Mouse (Mus musculus): ENCODE data around the gene Epn1.
A peak's percentile ranks its signal among the peaks of the same experiment; 100 is the strongest.

Gene Epn1

DNA sequence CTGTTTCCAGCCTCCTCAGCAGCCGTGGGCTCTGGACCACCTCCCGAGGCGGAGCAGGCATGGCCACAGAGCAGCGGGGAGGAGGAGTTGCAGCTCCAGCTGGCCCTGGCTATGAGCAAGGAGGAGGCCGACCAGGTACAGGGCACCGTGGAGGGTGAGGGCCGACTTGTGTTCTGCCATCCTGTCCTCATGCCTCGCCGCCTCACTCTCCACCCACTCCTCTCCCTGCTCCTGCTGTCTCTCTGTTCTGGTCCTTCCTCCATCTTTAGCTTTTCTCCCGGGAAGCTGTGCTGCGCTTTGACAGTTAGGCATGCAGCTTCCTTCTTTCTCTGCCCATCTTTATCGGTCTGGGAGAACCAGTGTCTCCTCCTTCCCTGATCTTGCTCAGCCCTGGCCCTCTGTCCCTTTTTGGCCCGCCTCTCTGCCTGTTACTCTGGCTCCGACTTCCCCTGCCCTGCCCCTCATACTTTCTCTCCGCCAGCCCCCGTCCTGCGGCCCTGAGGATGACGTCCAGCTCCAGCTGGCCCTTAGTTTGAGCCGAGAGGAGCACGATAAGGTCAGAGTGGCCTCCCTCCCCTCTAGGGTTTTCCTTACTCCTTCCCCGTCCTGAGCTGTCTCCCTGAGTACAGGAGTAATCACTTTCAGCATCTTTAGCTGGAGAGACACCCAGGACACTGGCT lies 12.9 kb downstream of the Epn1 start:
- no peak for DNase-seq (ENCODE audit: low spot score in 2 of 2)

GRCm38 (mm10) chr7:5098769-5099168 lies 18.7 kb downstream of the Epn1 start:
- DNase-seq (ENCODE audit: low spot score in 2 of 2), result no peak

- DNase-seq (ENCODE audit: low spot score in 2 of 2), result no peak
These were observed 19.8 kb downstream of the Epn1 start for GRCm38 (mm10) chr7:5099796-5100195.

GRCm38 (mm10) chr7:5101066-5101663 lies 21.1 kb downstream of the Epn1 start:
- DNase-seq (ENCODE audit: low spot score in 2 of 2), result no peak

DNA sequence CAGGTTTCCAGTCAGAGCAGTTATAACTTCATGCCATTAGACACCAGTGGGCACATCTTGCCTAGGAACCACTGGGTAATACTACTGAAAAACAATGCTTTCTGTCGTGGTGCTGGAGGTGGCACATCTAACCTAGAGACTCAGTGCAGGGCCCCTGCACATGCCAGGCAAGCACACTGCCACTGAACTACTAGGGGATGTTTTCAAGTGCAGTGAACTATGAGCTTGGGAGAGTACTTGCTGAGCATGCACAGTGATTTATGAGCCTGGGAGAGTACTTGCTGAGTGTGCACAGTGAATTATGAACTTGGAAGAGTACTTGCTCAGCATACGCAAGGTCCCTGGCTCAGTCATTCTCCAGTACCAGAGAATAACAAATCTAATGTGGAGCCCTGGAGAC lies 22.5 kb downstream of the Epn1 start:
- DNase-seq (ENCODE audit: low spot score in 2 of 2), result no peak

GRCm38 (mm10) chr7:5108272-5108671 lies 28.2 kb downstream of the Epn1 start:
- no peak for DNase-seq (ENCODE audit: low spot score in 2 of 2)

DNA sequence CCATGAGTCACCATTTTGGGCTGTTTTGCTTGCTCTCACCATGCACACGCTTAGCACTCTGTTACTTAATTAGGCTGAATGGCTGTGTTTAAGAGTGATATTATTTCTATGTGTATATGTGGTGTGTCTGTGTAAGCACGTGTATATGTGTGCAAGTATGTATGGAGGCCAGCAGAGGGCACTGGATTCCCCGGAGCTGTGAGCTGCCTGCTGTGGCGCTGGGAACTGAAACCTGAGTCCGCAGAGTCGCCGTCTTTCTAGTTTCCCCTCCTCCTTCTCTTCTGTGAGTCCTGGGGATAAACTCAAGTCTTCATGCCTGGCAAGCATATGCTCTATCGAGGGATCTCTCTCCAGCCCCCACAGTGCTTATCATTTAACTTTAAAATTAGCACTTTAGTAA lies 29.3 kb downstream of the Epn1 start:
- no peak for DNase-seq (ENCODE audit: low spot score in 2 of 2)

DNA sequence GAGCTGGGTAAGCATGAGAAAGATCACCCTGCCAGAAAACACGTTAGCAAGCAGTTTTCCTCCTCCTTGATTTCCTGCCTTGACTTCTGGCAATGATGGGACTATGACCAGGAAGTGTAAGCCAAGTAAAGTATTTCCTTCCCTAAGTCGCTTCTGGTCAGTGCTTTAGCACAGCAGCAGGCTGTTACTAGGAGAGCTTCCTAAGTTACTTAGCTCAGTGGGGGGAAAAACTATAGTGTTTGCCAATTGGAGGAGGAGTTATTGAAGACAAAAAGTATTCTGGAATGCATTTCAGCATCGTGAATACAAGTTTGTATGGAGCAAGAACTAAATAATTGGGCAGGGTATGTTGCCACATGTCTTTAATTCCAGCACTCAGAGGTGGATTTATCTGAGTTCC lies 32.7 kb downstream of the Epn1 start:
- DNase-seq (ENCODE audit: low spot score in 2 of 2), result no peak

DNA sequence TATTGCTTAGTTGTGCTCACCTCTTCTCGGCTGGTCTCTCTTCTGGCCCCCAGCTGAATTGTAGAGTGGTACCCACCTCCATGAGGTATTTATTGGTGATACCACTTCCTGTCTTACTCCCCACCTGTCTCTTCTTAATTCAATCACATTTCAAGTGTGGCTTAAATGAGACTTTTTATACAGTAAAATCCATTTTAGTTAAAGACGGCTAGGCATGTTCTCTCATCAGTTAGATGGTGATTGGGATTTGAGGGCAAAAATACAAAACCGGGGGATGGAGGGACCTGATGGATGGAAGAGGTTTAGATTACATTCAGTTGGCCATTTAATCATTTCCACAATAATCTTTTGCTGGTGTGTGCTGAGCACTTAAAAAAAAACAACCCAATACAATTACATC lies 36.8 kb downstream of the Epn1 start, which contains the start of gene Rfpl4:
Gene Rfpl4, minus strand, starts transcription at position 101 of the 400 bp plus-strand sequence.
- no peak for DNase-seq (ENCODE audit: low spot score in 2 of 2)

- no peak for DNase-seq (ENCODE audit: low spot score in 2 of 2)
These were observed 45.0 kb downstream of the Epn1 start for GRCm38 (mm10) chr7:5125078-5125477.

DNA sequence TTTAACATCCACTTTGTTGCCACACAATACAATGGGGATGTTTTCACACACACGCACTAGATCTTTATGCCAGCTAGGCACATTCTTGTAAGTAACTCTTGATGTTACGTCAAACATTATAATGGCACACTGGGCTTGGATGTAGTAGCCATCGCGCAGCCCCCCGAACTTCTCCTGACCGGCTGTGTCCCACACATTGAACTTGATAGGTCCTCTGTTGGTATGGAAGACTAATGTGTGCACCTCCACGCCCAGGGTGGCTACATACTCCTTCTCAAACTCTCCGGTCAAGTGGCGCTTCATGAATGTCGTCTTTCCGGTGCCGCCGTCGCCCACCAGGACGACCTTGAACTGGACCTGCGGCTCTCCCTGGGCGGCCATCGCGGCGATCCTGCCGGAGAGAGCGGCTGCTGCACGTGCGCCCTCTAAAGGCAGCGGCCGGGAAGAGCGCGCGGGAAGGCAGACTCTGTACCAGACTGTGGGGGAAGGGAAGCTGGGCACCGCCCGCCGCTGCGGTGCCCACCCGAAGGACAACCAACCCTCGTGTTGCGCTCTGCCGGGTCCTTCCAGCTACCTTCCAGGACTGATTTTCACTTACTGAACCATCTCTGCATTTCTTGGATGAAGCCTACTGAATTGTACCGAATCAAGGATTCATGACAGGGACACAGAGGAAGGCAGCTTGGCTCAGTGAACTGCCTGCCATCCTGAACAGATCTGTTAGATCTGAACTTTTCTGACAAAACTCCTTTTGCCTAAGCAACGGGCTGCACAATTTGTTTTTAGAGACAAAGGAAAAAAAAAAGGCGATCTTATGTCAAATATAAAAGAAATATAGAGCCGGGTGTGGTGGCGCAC lies 45.7 kb downstream of the Epn1 start, which contains the start of gene Rasl2-9:
Gene Rasl2-9, minus strand, starts transcription at position 402 of the 858 bp plus-strand sequence.
- DNase-seq (ENCODE audit: low spot score in 2 of 2), result peak; percentile 70 to 81
